Mouse (Mus musculus) myocyte (in vitro differentiated cells): ENCODE measurements at regions not wholly inside any gene's neighbourhood (a gene's known extent, or its start where the extent isn't known, plus 50 kb on each side); places are given as distances from the start of the nearest gene placed in this dataset.

ENCODE experiments used
- H3K27me3 ChIP-seq: one replicate; pipeline ENCODE4 v1.6.1; 2011; ENCODE audit not compliant: control insufficient read depth, insufficient read depth, insufficient read length
- H3K36me3 ChIP-seq: one replicate; pipeline ENCODE4 v1.6.1; 2011; ENCODE audit not compliant: control insufficient read depth, insufficient read depth
- H3K4me2 ChIP-seq: one replicate; pipeline ENCODE4 v1.6.1; 2011; ENCODE audit warnings: low read depth, control low read depth
- H3K4me3 ChIP-seq: one replicate; pipeline ENCODE4 v1.5.1; 2011; ENCODE audit warnings: mild to moderate bottlenecking, control low read depth, moderate library complexity
- H3K79me2 ChIP-seq: one replicate; pipeline ENCODE4 v1.6.1; 2011; ENCODE audit not compliant: control insufficient read depth, insufficient read depth
- H3ac ChIP-seq: one replicate; pipeline ENCODE4 v1.6.1; 2011; ENCODE audit not compliant: control insufficient read depth, insufficient read length
- CEBPB ChIP-seq: IDR thresholded peaks from 2 replicates; pipeline ENCODE4 v1.6.1; 2011; ENCODE audit warnings: mild to moderate bottlenecking, moderate library complexity; ENCODE audit not compliant: poor library complexity, insufficient read depth, severe bottlenecking
- E2F4 ChIP-seq: IDR thresholded peaks from one replicate; pipeline ENCODE4 v1.6.1; 2011; ENCODE audit warnings: mild to moderate bottlenecking, control low read depth, moderate library complexity; ENCODE audit not compliant: insufficient read depth
- MAX ChIP-seq: IDR thresholded peaks from one replicate; pipeline ENCODE4 v1.6.1; 2011; ENCODE audit warnings: low read depth, mild to moderate bottlenecking, control low read depth
- MYOD1 ChIP-seq, 3 experiments: IDR thresholded peaks; one replicate each; pipeline ENCODE4 v1.6.1; 2011; ENCODE audit warnings: control low read depth in 2 of 3, low read depth in 2 of 3, mild to moderate bottlenecking in 2 of 3, moderate library complexity in 1 of 3; ENCODE audit not compliant: insufficient read length in 2 of 3, control insufficient read depth in 1 of 3
- MYOG ChIP-seq, 3 experiments: IDR thresholded peaks; one replicate each; pipeline ENCODE4 v1.6.1; 2011; ENCODE audit warnings: control low read depth in 2 of 3, low read depth in 2 of 3, mild to moderate bottlenecking in 2 of 3; ENCODE audit not compliant: insufficient read length in 2 of 3, control insufficient read depth in 1 of 3, insufficient read depth in 1 of 3
- POLR2A ChIP-seq: IDR thresholded peaks from one replicate; pipeline ENCODE4 v1.6.1; 2011; ENCODE audit warnings: low read depth, mild to moderate bottlenecking, control low read depth, moderate library complexity; ENCODE audit not compliant: insufficient read length
- POLR2AphosphoS2 ChIP-seq: IDR thresholded peaks from one replicate; pipeline ENCODE4 v1.6.1; 2011; ENCODE audit warnings: low read depth, control low read depth; ENCODE audit not compliant: insufficient read length
- REST ChIP-seq: IDR thresholded peaks from one replicate; pipeline ENCODE4 v1.6.1; 2011; ENCODE audit warnings: mild to moderate bottlenecking, control low read depth, moderate library complexity; ENCODE audit not compliant: insufficient read depth, insufficient read length
- SRF ChIP-seq: IDR thresholded peaks from one replicate; pipeline ENCODE4 v1.6.1; 2011; ENCODE audit warnings: low read depth; ENCODE audit not compliant: control insufficient read depth, insufficient read length
- TCF12 ChIP-seq: IDR thresholded peaks from one replicate; pipeline ENCODE4 v1.6.1; 2011; ENCODE audit warnings: mild to moderate bottlenecking, control low read depth; ENCODE audit not compliant: poor library complexity, insufficient read depth, severe bottlenecking
- TCF3 ChIP-seq: IDR thresholded peaks from one replicate; pipeline ENCODE4 v1.6.1; 2011; ENCODE audit warnings: low read depth, control low read depth; ENCODE audit not compliant: insufficient read length
- USF1 ChIP-seq: IDR thresholded peaks from one replicate; pipeline ENCODE4 v1.6.1; 2011; ENCODE audit warnings: low read depth, mild to moderate bottlenecking, control low read depth, moderate library complexity

DNA sequence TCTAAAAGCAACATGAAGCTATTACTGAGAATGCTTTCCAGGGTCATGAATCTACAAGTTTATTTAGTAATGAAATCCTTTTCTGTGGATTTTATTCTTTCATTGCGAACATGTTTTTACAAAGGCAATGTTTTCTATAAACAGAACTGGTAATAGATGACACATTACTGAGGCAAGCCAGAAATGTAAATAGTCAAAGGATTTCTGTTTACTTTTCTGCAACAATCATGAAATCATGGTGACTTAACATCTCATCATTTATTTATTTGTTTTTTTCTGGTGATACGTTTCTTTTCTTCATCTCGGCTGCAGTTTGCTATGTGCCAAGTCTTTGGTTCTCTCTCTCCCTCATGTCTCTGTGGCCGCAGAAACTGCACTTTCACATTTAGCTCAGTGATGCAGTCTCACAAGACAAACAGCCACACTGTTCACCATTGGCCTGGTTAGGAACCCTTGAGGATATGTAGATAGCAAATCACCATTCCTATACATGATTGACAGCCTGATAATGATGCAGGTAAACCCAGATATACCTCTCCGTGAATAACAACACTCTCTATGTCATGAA lies 462.8 kb downstream of the Ofcc1 start:
- no peak overlapping the region for H3K4me3 ChIP-seq
- H3ac ChIP-seq = no peak overlapping the region
- no peak overlapping the region for H3K4me2 ChIP-seq
- H3K36me3 ChIP-seq = no peaks in the 10 kb centered on the region
- H3K27me3 ChIP-seq = no peaks in the 10 kb centered on the region
- no peak for TF ChIP-seq USF1
- no peak for TF ChIP-seq POLR2AphosphoS2
- no peak for TF ChIP-seq TCF3
- no peak for TF ChIP-seq CEBPB
- TF ChIP-seq REST = no peak
- TF ChIP-seq MYOG (IDR thresholded peaks at IDR 0.05; ENCODE audit: control insufficient read depth in 1 of 3, insufficient read depth in 1 of 3, insufficient read length in 2 of 3, low read depth in 2 of 3) = no peak
- no peak for TF ChIP-seq POLR2A
- TF ChIP-seq MAX = no peak
- no peak for TF ChIP-seq TCF12
- no peak for TF ChIP-seq MYOD1 (IDR thresholded peaks at IDR 0.05; ENCODE audit: control insufficient read depth in 1 of 3, insufficient read length in 2 of 3, low read depth in 2 of 3)
- no peak for TF ChIP-seq SRF
- TF ChIP-seq E2F4 = no peak
- H3K79me2 ChIP-seq = no peaks in the 10 kb centered on the region

DNA sequence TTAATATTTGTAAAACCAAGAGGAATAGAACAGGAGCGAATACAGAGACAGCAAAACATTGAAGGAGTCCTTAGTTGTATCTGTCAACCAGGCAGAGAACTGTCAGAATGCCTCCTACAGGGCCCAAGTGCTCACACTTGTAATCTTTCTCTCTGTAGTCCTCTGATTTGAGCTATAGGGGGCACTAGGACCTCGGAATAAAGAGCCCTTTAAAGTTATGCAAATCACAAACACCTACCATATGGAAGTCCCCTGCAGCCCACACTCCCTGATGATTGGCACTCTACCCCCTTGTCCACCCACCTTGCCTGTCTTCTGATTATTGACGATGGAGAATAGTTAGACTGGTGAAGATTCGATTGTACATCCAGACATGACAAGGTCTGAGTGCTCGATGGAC lies 467.1 kb downstream of the Ofcc1 start:
- TF ChIP-seq SRF (no peak), MYOD1 (IDR thresholded peaks at IDR 0.05; ENCODE audit: control insufficient read depth in 1 of 3, insufficient read length in 2 of 3, low read depth in 2 of 3) (no peak), POLR2A (no peak), USF1 (no peak), TCF12 (no peak), TCF3 (no peak), REST (no peak), POLR2AphosphoS2 (no peak), CEBPB (no peak), MYOG (IDR thresholded peaks at IDR 0.05; ENCODE audit: control insufficient read depth in 1 of 3, insufficient read depth in 1 of 3, insufficient read length in 2 of 3, low read depth in 2 of 3) (no peak), MAX (no peak), E2F4 (no peak)
- H3ac ChIP-seq = no peak overlapping the region
- no peaks in the 10 kb centered on the region for H3K79me2 ChIP-seq
- no peaks in the 10 kb centered on the region for H3K36me3 ChIP-seq
- no peaks in the 10 kb centered on the region for H3K27me3 ChIP-seq
- H3K4me2 ChIP-seq = no peak overlapping the region
- no peak overlapping the region for H3K4me3 ChIP-seq

DNA sequence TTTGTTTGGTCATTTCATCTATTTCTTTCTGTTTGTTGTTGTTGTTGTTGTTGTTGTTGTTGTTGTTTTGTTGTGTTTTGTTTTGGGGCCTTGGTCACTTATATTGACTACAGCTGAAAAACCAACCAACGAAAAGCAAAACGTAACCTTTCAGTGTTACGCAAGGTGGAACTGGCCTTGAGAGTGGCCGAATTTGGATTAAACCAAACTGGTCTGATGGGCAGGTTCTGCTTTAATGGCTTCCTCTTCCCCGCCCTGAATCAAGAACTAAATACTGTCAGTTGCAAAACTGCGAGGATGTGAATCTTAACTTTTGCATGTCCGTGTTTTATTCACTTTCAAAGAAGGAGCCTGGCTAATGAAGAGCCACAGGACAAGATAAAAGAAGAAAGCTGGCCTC lies 480.2 kb downstream of the Ofcc1 start:
- Histone ChIP-seq H3ac (no peak overlapping the region), H3K27me3 (peaks cover under 1% of the 10 kb centered on the region), H3K4me3 (no peak overlapping the region), H3K36me3 (no peaks in the 10 kb centered on the region), H3K4me2 (no peak overlapping the region), H3K79me2 (no peaks in the 10 kb centered on the region)
- TF ChIP-seq MYOG (IDR thresholded peaks at IDR 0.05; ENCODE audit: control insufficient read depth in 1 of 3, insufficient read depth in 1 of 3, insufficient read length in 2 of 3, low read depth in 2 of 3) (no peak), E2F4 (no peak), MYOD1 (IDR thresholded peaks at IDR 0.05; ENCODE audit: control insufficient read depth in 1 of 3, insufficient read length in 2 of 3, low read depth in 2 of 3) (no peak), SRF (no peak), CEBPB (no peak), POLR2A (no peak), TCF3 (no peak), MAX (no peak), USF1 (no peak), TCF12 (no peak), POLR2AphosphoS2 (no peak), REST (no peak)

DNA sequence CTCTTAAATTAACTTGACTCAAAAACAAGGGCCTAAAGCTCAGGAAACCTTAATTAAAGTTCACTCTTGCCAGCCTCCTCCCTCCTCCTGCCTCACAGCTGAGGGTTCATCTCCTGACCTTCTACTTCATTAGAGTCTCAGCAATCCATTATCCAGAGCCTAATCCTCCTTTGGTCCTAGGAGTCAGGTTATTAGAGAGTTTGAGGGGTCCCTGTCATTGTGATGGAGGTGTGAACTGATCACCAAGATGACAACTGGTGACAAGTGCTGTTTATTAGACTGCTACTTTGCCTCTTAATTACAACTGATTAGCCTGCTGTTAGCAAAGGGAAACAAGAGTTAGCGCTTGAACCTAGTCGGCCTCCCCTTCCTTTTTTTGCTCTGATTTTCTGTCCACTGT lies 481.1 kb downstream of the Ofcc1 start:
- Histone ChIP-seq H3K79me2 (no peaks in the 10 kb centered on the region), H3K4me3 (no peak overlapping the region), H3K27me3 (peaks cover 6% of the 10 kb centered on the region), H3K4me2 (no peak overlapping the region), H3K36me3 (no peaks in the 10 kb centered on the region), H3ac (no peak overlapping the region)
- no peak for TF ChIP-seq TCF12
- TF ChIP-seq USF1 = no peak
- TF ChIP-seq E2F4 = no peak
- no peak for TF ChIP-seq TCF3
- TF ChIP-seq MAX = no peak
- no peak for TF ChIP-seq SRF
- TF ChIP-seq POLR2A = no peak
- no peak for TF ChIP-seq MYOD1 (IDR thresholded peaks at IDR 0.05; ENCODE audit: control insufficient read depth in 1 of 3, insufficient read length in 2 of 3, low read depth in 2 of 3)

DNA sequence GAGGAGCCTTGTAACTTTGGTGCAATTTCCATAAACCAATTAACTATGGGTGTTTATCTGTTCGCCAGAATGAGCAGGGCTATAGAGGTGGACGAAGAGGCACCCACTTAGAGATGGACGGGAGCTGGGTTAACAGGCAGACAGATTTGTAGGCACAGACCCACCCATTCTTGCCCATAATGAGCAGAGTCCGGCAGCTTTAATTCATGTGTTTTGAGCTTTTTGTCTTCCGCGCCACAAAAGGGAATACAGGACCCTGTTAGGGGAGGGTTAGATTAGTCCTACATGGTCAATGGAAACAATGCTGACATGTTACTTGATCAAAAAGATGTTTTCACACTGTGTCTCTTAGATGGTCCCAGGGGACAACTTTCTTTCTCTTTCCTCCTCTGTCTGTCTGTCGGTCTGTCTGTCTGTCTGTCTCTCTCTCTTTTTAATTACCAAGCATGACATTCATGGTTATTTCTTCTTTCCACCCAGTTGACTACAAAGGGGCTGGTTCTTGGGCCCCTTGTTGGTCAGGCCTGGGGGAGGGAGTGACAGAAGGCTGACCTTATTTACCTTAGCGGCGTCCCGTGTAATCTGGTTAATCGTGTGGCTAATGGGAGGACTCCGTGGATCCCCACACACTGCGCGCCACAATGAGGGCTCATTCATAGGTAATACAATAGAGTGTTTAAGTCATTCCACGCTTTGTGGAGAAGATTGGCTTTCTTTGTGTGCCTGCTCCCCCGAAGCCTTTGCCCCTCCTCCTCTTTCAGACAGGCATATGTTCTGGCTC lies 483.7 kb downstream of the Ofcc1 start:
- Histone ChIP-seq H3K36me3 (no peaks in the 10 kb centered on the region), H3ac (no peak overlapping the region), H3K4me2 (no peak overlapping the region), H3K27me3 (peaks cover 6% of the 10 kb centered on the region), H3K79me2 (no peaks in the 10 kb centered on the region), H3K4me3 (no peak overlapping the region)
- no peak for TF ChIP-seq POLR2AphosphoS2
- TF ChIP-seq TCF3 = no peak
- TF ChIP-seq MAX = no peak
- no peak for TF ChIP-seq REST
- TF ChIP-seq CEBPB = no peak
- no peak for TF ChIP-seq POLR2A
- TF ChIP-seq USF1 = no peak
